Mouse (Mus musculus) urinary bladder, postnatal 36 days (tissue): ENCODE measurements around the gene Tbc1d24.
"Not testable (repeated sequence)": the region's sequence is repeated elsewhere in the genome, so short reads cannot be mapped to it uniquely, and the experiment has no call there.

ENCODE experiments used
- DNase-seq, 2 experiments: peaks; one replicate each; pipeline ENCODE4 v3.0.0; 2022; ENCODE audit warnings: low spot score in 2 of 2, mixed read lengths in 1 of 2

The Tbc1d24 gene

DNA sequence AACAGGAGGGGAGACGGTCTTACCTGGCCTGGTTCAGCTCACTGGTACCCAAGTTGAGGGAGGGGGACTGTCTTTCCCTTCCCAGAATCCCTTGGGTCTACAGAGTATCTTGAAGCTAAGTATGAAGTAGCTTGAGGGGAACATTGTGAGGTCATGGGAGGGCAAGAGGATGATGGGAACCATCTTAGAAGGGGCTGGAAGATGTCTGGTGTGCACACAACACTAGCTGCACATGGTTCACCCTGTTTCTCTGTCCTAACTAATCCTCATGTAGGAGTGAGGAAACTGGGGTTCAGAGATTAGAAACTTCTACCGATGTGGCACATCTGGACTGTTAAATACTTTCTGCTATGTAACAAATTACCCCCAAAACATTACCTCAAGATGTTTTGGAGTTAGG, 54.5 kb downstream of the Tbc1d24 start, which contains the start of gene Pdpk1:
TSS of gene Pdpk1 (minus strand) at position 101 of the 400 bp plus-strand sequence.
- DNase-seq, result no peak

- DNase-seq, result no peak
Observed at GRCm38 (mm10) chr17:24149421-24149820, 55.9 kb downstream of the Tbc1d24 start.

- no peak for DNase-seq
Observed at GRCm38 (mm10) chr17:24142897-24143296, 62.5 kb downstream of the Tbc1d24 start.

GRCm38 (mm10) chr17:24141425-24141920, 63.9 kb downstream of the Tbc1d24 start:
- peak; percentile 94 to 97 for DNase-seq

GRCm38 (mm10) chr17:24140845-24141424, 64.4 kb downstream of the Tbc1d24 start:
- peak in 1 of 2 experiments; percentile 10 for DNase-seq

DNA sequence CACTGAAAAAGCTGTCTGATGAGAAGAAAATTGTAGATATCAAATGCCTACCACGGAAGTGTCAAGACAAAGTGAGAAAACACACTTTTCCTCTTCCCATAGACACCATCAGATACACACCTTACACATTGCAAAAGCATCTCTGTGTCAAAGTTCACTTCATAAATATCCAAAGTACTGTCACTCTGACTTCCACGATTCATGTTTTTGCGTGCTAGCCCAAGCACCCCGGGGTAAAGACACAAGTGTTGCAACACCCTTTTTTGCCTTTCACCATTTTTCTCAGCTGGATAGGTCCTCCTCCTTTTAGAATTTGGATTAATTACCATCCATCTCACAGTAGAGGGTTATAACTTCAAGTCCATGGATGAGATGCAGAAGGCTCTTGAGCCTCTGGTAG, 65.4 kb downstream of the Tbc1d24 start:
- DNase-seq, result no peak

GRCm38 (mm10) chr17:24139256-24139655, 66.1 kb downstream of the Tbc1d24 start:
- DNase-seq, result no peak

GRCm38 (mm10) chr17:24137226-24137880, 68.0 kb downstream of the Tbc1d24 start:
- no peak for DNase-seq

DNA sequence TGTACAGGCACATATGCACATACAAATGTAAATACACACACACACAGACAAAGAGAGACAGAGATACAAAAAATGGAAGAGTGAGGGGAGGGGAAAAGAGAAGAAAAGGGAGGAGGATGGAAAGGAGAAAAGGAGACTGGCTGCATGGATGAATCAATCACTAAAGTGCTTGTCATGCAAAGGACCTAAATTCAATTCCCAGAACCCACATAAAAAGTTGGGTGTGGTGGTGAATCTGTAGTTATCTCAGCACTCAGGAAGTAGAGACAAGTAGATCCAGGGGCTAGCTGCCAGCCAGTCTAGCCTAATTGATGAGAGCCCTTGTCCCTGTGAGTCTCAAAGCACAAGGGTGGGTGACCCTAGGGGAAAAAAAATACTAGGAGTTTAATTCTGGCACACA, 71.3 kb downstream of the Tbc1d24 start:
- DNase-seq, result no peak

DNA sequence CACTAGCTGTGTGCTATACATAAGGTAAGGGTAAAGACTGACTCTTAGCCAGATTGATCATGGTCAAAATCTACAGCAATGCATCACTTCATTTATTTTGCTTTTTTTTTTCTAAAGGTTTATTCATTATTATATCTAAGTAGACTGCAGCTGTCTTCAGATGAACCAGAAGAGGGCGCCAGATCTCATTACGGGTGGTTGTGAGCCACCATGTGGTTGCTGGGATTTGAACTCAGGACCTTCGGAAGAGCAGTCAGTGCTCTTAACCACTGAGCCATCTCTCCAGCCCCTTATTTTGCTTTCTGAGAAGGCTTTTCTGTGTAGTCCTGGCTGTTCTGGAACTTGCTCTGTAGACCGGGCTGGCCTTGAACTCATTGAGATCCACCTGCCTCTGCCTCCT, 72.4 kb downstream of the Tbc1d24 start:
- not testable (repeated sequence) for DNase-seq

DNA sequence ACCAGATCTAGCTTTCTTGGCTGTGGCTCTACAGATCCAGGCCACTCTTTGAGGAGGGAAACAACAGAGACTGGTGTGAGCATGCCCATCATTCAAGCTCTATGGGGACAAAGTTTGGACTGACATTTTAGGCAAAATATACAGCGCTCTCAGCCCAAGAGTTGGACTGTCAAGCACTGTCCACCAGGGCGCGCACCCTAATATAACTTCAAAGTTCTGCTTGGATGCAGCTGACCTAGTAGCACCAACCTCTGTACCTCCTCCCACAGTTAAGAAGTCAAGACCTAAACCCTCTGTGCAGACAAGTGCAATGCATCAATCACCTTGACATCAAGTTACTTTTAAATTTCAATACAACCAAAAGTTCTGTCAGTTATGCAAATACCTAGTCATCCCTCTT, 73.8 kb downstream of the Tbc1d24 start:
- no peak for DNase-seq

GRCm38 (mm10) chr17:24129246-24129645, 76.1 kb downstream of the Tbc1d24 start:
- DNase-seq, result not testable (repeated sequence)

- DNase-seq, result no peak
Observed at GRCm38 (mm10) chr17:24127592-24127991, 77.8 kb downstream of the Tbc1d24 start.

GRCm38 (mm10) chr17:24126801-24127200, 78.6 kb downstream of the Tbc1d24 start:
- DNase-seq, result no peak
